Mouse (Mus musculus) liver, adult 2 months (tissue): ENCODE measurements around the gene Tmem191c. TPM values are rescaled to one million over a fixed set of nuclear protein-coding genes. Genes with fewer than 3 reads are reported as not detected.

Experiments
- DNase-seq: peaks from one replicate; pipeline ENCODE4 v3.0.0-alpha.2; 2011; ENCODE audit warnings: low read depth, low spot score; ENCODE audit errors: extremely low read depth
- H3K27ac ChIP-seq: fragments of 200-500 bp; replicated peaks from 2 replicates; pipeline ENCODE4 v1.5.1; 2012; ENCODE audit warnings: low read depth, mild to moderate bottlenecking, control low read depth, inconsistent platforms, low read length; ENCODE audit not compliant: insufficient read depth
- H3K27me3 ChIP-seq: fragments of 200-500 bp; 2 replicates; pipeline ENCODE4 v1.6.1; 2012; ENCODE audit warnings: mild to moderate bottlenecking, moderate library complexity, low read length, inconsistent platforms; ENCODE audit not compliant: control insufficient read depth, insufficient read depth
- H3K36me3 ChIP-seq: fragments of 200-500 bp; 2 replicates; pipeline ENCODE4 v1.6.1; 2012; ENCODE audit warnings: low read length, inconsistent platforms; ENCODE audit not compliant: control insufficient read depth, insufficient read depth
- H3K4me1 ChIP-seq: fragments of 200-500 bp; 2 replicates; pipeline ENCODE4 v1.6.1; 2011; ENCODE audit warnings: low read length; ENCODE audit not compliant: control insufficient read depth, insufficient read depth
- H3K4me3 ChIP-seq: fragments of 200-500 bp; 2 replicates; pipeline ENCODE4 v1.5.1; 2011; ENCODE audit warnings: low read depth, mild to moderate bottlenecking, control low read depth, low read length, moderate library complexity; ENCODE audit not compliant: insufficient read depth
- H3K79me2 ChIP-seq: fragments of 200-500 bp; 2 replicates; pipeline ENCODE4 v1.6.1; 2012; ENCODE audit warnings: inconsistent platforms, mild to moderate bottlenecking, low read length, moderate library complexity; ENCODE audit not compliant: control insufficient read depth, insufficient read depth
- H3K9ac ChIP-seq: fragments of 200-500 bp; 2 replicates; pipeline ENCODE4 v1.6.1; 2012; ENCODE audit warnings: low read depth, mild to moderate bottlenecking, control low read depth, inconsistent platforms, low read length
- CTCF ChIP-seq: fragments of 200-500 bp; IDR thresholded peaks from 2 replicates; pipeline ENCODE4 v1.5.1; 2011; ENCODE audit warnings: low read depth, low read length, control low read depth
- POLR2A ChIP-seq: fragments of 200-500 bp; IDR thresholded peaks from 2 replicates; pipeline ENCODE4 v1.6.1; 2011; ENCODE audit warnings: low read length, control low read depth; ENCODE audit not compliant: insufficient read depth; ENCODE audit errors: extremely low read depth
- WGBS: fragments of 180-500 bp; shearing (Covaris S2); methylation state at CpG from one replicate; pipeline ENCODE4 v1.1.7; 2018; 5-methylcytosine and 5-hydroxymethylcytosine counted together
- polyA plus RNA-seq: library from polyadenylated mRNA; depleted of rRNA; stranded (reverse); fragments of >200 nt; gene quantifications from 2 replicates; pipeline ENCODE4 v1.2.3, GENCODE M21; 2012
- total RNA-seq: library from RNA; depleted of rRNA; stranded (reverse); fragments of >200 nt; gene quantifications from 2 replicates; pipeline ENCODE4 v1.2.3, GENCODE M21; 2014

Tmem191c gene
- total and polyA plus RNA-seq, 2 experiments, result 0.37 to 1.4 TPM

DNA sequence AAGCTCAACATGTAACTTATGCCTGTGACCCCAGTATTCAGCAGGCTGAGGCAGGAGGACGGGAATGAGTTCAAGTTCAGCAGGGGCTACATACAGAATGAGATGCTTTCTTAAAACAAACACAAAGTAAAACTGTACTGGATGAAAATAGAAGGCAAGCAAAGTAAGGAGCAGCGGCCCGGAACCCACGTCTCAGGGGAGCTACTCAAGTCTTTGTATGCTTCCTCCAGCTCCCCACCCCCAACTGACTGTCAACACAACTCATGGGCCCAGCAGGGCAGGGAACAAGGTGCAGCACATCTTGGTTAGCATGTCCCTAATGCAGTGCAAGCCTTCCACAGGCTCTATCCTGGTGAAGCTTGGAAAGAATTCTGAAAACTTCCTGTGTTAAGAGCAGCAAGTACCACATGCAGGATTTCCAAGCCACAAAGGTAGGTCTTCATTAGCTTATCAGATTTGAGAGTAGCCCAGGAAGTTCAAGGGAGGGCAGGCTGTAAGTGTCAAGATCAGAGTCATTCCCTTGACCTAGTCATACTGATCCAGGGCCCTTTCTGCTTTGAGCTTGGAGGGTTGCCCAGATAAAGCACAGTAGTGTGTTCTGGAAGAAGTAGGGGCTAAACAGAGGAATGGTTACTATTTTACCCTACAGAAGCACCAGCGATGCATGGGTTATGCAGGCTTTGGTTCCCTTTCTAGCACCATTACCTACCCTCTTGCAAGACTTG lies 27.8 kb downstream of the Tmem191c start:
- no peak overlapping the region for H3K4me3 ChIP-seq
- no peaks in the 10 kb centered on the region for H3K4me1 ChIP-seq
- H3K36me3 ChIP-seq, result peaks cover 19% of the 10 kb centered on the region
- TF ChIP-seq POLR2A (no peak), CTCF (no peak)
- H3K9ac ChIP-seq, result no peak overlapping the region
- no peak overlapping the region for H3K27ac ChIP-seq
- H3K79me2 ChIP-seq, result no peaks in the 10 kb centered on the region
- no peak for DNase-seq
- no peaks in the 10 kb centered on the region for H3K27me3 ChIP-seq
- WGBS, result 96% methylated on average over 5 of the region's 5 CpGs

DNA sequence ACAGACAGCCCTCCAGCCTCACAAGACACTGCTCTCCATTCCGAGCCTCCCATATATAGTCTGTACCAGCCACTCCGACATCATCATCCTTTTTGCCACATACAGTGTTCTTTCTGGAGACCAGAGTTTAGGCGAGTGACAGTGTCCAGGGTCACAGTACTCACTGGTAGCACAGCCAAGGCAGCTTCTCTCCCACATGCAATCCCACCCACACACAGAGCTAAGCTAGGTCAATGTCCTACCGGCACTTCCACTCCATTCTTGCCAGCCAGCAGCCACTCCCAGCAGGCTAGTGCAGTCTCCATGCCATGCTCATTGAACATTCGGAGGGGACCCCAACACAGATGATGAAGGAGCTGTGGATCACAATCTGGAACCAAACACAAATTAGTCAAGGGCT lies 31.6 kb downstream of the Tmem191c start:
- WGBS, result 48% methylated on average over 5 of the region's 5 CpGs
- Histone ChIP-seq H3K4me1 (no peaks in the 10 kb centered on the region), H3K9ac (no peak overlapping the region), H3K27ac (no peak overlapping the region), H3K79me2 (no peaks in the 10 kb centered on the region), H3K36me3 (peaks cover 20% of the 10 kb centered on the region), H3K4me3 (no peak overlapping the region), H3K27me3 (no peaks in the 10 kb centered on the region)
- no peak for DNase-seq
- TF ChIP-seq CTCF (no peak), POLR2A (no peak)

DNA sequence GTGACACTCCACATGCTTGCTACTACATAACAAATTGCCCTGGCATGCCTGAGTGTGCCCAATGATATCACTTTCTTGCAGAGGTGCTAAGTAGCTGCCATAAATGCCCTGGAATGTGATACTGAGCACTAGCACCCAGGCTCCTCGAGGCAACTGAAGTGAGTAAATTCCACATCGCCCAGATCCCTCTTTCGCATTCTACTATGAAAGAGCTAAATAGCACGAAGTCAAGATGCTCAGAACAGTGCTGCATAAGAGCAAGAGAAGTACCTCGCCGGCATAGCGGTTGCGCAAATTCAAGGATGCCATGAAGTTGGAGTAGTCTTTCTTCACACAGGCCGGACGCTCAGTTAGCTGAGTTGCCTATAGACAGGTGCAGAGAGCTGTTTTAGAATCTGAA lies 33.2 kb downstream of the Tmem191c start:
- Histone ChIP-seq H3K27ac (no peak overlapping the region), H3K4me3 (no peak overlapping the region), H3K36me3 (peaks cover 23% of the 10 kb centered on the region), H3K79me2 (no peaks in the 10 kb centered on the region), H3K4me1 (no peaks in the 10 kb centered on the region), H3K27me3 (no peaks in the 10 kb centered on the region), H3K9ac (no peak overlapping the region)
- TF ChIP-seq CTCF (no peak), POLR2A (no peak)
- 95% methylated on average over 10 of the region's 10 CpGs for WGBS
- no peak for DNase-seq

DNA sequence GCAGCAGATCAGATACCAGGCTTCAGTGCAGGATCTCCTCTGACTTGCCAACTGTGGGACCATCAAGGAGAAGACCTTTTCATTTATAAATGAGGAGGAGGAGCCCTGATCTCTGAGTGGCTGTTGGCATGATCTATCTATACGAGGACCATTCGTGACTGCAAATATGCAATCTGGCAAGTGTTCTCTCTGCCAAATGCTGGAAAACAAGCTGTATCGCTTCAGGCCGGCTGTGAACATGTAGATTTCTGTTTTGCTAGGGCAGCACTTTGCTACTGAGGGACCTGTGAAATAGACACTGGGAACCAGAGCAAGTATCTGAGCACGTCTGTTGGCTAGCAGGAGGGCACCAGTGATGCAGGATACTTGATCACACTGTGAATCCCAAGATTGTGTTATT lies 36.7 kb downstream of the Tmem191c start:
- Histone ChIP-seq H3K36me3 (peaks cover 27% of the 10 kb centered on the region), H3K4me3 (no peak overlapping the region), H3K27me3 (no peaks in the 10 kb centered on the region), H3K4me1 (no peaks in the 10 kb centered on the region), H3K79me2 (no peaks in the 10 kb centered on the region), H3K9ac (no peak overlapping the region), H3K27ac (no peak overlapping the region)
- no peak for DNase-seq
- no peak for TF ChIP-seq POLR2A
- no peak for TF ChIP-seq CTCF
- 98% methylated on average over 5 of the region's 5 CpGs for WGBS

DNA sequence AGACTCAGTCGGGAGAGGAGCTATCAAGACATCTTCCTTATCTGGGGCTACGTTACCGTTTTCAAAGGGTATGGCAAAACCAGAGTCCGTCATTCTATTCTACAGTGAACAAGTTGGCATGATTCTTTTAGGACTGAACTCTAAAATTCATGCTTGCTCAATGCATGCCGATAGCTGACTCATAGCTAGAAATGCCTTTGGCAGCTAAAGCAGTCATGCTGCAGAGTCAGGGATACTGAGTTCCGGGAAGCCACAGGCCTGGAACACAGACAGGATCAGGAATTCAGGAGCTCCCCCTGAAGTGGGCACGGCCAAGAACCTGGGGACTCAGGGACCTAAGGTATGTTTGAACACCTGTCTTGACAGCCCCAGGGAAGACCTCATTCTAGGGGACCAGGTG lies 40.7 kb downstream of the Tmem191c start:
- H3K27ac ChIP-seq, result no peak overlapping the region
- H3K4me3 ChIP-seq, result no peak overlapping the region
- H3K9ac ChIP-seq, result no peak overlapping the region
- WGBS, result 91% methylated on average over 7 of the region's 7 CpGs
- no peak for TF ChIP-seq CTCF
- no peak for TF ChIP-seq POLR2A
- H3K4me1 ChIP-seq, result no peaks in the 10 kb centered on the region
- H3K27me3 ChIP-seq, result no peaks in the 10 kb centered on the region
- no peak for DNase-seq
- peaks cover 22% of the 10 kb centered on the region for H3K36me3 ChIP-seq
- H3K79me2 ChIP-seq, result no peaks in the 10 kb centered on the region

DNA sequence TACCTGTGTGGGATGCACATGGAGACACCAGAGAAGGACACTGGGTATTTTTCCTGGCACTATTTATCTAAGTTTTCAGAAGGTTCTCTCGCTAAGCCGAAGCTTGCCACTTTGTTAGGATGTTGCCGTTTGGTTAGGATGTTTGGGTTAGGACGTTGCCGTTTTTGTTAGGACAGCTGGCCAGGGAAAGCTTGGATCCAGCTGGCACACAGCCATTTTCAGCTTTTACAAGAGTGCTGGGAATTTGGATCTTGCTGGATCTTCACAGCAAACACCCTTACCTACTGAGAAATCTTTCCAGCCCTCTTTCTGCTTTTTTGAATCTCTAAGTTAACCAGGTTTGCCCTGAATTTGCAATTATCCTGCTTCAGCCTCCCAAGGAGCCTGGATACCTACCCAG lies 45.6 kb downstream of the Tmem191c start:
- 17% methylated on average over 5 of the region's 5 CpGs for WGBS
- H3K4me3 ChIP-seq, result no peak overlapping the region
- peaks cover 17% of the 10 kb centered on the region for H3K36me3 ChIP-seq

More for the DNA sequence above, 45.6 kb downstream of the Tmem191c start:
- H3K4me1 ChIP-seq, result peaks cover 2% of the 10 kb centered on the region; the same call in 1 of the 2 replicates
- no peak overlapping the region for H3K9ac ChIP-seq
- DNase-seq, result peak; percentile 75
- no peaks in the 10 kb centered on the region for H3K27me3 ChIP-seq
- no peak for TF ChIP-seq CTCF
- no peak for TF ChIP-seq POLR2A
- H3K27ac ChIP-seq, result no peak overlapping the region
- no peaks in the 10 kb centered on the region for H3K79me2 ChIP-seq
